Mouse (Mus musculus) cerebellum, postnatal 36 days (tissue): ENCODE measurements at regions not wholly inside any gene's neighbourhood (a gene's known extent, or its start where the extent isn't known, plus 50 kb on each side); places are given as distances from the start of the nearest gene placed in this dataset.
"Not testable (repeated sequence)": the region's sequence is repeated elsewhere in the genome, so short reads cannot be mapped to it uniquely, and the experiment has no call there.

Experiments
- DNase-seq, 2 experiments: peaks; one replicate each; pipeline ENCODE4 v3.0.0; 2021 to 2022; ENCODE audit warnings: mixed read lengths in 2 of 2

- DNase-seq = no peak
Observed at GRCm38 (mm10) chr1:166901574-166901973, 99.6 kb upstream of the Fam78b start.

- peak; percentile 37 to 39 for DNase-seq
Observed at GRCm38 (mm10) chr1:166903417-166903816, 97.8 kb upstream of the Fam78b start.

- DNase-seq = peak in 1 of 2 experiments; percentile 20
Observed at GRCm38 (mm10) chr1:166908231-166908805, 92.9 kb upstream of the Fam78b start.

- DNase-seq = not testable (repeated sequence)
Observed at GRCm38 (mm10) chr1:166912195-166912594, 89.0 kb upstream of the Fam78b start.

DNA sequence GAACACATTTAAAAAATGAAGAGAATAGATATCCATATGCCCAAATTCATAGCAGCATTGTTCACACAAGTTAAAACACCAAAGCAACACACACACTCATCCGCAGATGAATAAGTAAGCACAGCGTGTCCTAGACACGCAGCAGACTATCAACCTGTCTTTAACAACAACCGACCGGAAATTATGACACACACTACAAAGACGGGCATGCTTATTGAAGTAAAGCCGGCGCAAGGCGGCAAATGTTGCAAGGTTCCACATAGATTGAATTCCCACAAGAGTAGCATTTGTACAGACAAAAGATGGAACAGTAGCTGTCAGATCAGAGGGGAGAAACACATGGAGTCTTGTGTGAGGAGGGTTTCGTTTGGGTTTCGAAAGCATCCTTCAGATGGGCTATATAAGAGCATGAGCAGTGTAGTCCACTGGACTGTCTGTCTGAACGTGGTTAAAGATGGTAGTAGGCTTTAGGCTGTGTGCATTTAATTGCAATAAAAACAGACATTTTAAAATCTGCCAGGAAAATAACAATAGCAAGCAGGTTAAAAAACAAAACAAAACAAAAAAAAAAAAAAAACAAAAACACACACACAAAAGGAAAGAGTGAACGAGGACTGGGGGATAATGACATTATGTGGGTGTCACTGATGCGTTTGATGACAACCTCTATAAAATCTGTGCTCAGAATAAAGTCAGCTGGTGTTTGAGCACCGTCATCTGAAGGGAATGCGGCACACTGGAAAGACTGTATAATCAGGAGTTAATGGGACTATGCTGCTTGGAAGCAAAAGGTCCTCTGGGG is 78.1 kb upstream of the Fam78b start:
- DNase-seq = no peak

DNA sequence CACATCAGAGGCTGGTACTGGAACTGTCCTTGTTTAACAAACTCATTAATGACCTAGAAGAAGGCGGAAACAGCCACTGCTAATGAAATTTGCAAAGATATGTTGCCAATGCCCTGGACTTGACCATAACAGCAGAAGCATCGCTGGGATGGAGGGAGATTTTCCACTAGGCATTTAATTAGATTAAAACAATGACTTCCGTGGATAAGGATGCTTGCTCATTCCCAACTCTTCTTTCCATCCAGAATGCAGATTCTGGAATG is 77.6 kb upstream of the Fam78b start:
- no peak for DNase-seq

DNA sequence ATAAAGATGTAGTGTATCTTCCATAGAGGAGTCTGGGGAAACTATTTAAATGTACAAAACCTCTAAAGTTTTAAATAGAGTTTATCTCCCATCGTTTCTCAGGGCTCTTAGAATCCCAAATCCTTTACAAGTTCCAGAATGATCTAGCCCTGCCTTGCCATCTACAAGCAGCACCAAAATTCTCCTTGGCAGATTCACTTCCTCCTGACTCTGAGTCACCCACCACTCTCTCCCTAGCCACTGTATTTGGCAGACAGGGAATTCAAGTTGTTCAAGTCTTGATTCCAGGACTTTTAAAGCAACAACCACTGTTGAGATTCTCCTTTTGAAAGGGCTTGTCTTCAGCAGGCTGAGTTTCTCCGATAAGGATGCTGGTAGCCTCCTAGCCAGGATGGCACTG is 77.1 kb upstream of the Fam78b start:
- DNase-seq = no peak

DNA sequence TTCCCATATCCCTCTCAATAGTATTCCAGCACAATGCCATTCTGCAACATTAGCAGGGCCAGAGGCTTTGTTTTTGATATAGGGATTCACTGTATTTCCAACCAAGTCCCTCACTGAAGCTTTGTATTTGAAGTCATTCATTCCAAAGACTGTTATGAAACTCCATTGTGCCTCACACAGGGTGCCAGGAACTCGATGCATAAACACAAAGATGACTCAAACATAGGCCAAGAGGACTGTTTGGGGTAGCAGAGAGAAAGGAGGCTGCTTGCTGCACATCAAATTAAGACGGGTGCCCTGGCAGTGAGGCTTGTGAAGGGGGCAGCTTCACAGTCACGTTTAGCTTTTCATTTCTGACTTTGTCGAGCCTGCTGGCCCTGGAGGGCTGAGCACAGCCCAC is 75.1 kb upstream of the Fam78b start:
- DNase-seq = no peak

- not testable (repeated sequence) for DNase-seq
Observed at GRCm38 (mm10) chr1:166939744-166940143, 61.5 kb upstream of the Fam78b start.

GRCm38 (mm10) chr1:166940146-166941076 is 60.8 kb upstream of the Fam78b start:
- not testable (repeated sequence) for DNase-seq

DNA sequence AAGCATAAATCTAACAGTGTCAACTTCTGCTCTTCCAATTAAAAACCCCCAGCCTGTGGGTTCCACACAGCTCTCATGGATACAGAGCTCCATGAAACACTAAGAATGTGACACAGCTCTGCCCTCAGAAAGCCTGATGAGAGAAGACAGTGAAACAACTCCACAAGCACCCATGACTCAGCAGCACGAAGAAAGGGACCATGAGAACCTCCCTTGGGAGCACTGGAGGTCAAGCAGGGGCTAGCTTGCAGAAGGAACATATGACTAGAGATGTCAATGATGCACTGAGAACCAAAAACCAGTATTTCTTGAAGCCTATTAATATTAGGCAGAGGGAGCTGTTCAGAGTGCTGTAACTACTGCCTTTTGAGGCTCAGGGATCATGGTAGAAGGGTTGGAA is 59.0 kb upstream of the Fam78b start:
- no peak for DNase-seq

GRCm38 (mm10) chr1:166944540-166944939 is 56.7 kb upstream of the Fam78b start:
- DNase-seq = no peak

GRCm38 (mm10) chr1:166947844-166948702 is 53.1 kb upstream of the Fam78b start:
- DNase-seq = no peak
